Mouse (Mus musculus): Measurements from ENCODE around the gene Tfeb.

DNA sequence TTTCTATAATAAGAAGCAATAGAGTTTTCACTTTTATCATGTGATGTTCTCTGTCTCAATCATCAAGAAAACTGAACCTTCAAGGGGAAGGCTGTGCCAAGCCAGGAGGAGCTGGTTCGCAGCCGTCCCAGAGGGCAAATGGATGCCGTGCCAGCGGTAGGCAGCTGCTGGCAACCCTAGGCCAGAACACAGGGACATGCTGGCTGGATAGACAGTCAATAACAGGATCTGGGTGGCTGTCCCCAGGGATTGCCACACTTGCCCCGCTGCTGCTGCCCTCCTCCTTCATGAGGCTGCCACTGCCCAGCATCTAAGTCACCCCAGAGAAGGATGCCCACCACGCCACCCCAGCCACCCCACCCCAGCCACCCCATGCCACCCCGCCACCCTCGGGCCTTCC, 104.7 kb downstream of the Tfeb start:
- TF ChIP-seq CTCF (IDR thresholded peaks at IDR 0.05; ENCODE audit: low read depth, low read length) (no peak), POLR2A (IDR thresholded peaks at IDR 0.05; ENCODE audit: borderline replicate concordance, low read depth, low read length) (no peak)

Data from bone marrow macrophage, adult 2 months (primary cell).